Mouse (Mus musculus) hindbrain, embryonic 11.5 days (tissue): Measurements from ENCODE around the gene Cwc27. TPM values are rescaled to one million over a fixed set of nuclear protein-coding genes. Genes with fewer than 3 reads are reported as not detected.

Experiments
- ATAC-seq: fragments of 200-750 bp; cut with Nextera tagmentation; 2 replicates; pipeline ENCODE4 v1.8.0; 2017; ENCODE audit warnings: mild to moderate bottlenecking, moderate TSS enrichment, moderate library complexity; ENCODE audit not compliant: low FRiP score
- DNase-seq: peaks from one replicate; pipeline ENCODE4 v3.0.0-alpha.2; 2015; ENCODE audit warnings: low spot score
- H3K27ac ChIP-seq: fragments of 300-500 bp; sonication (generic); 2 replicates; pipeline ENCODE4 v1.5.1; 2014; ENCODE audit warnings: mild to moderate bottlenecking, low read depth, low read length
- H3K27me3 ChIP-seq: fragments of 300-500 bp; sonication (generic); 2 replicates; pipeline ENCODE4 v1.6.1; 2014; ENCODE audit warnings: mild to moderate bottlenecking, low read length, moderate library complexity, mixed read lengths; ENCODE audit not compliant: control insufficient read depth, insufficient read depth
- H3K36me3 ChIP-seq: fragments of 300-500 bp; sonication (generic); 2 replicates; pipeline ENCODE4 v1.6.1; 2014; ENCODE audit warnings: mild to moderate bottlenecking, low read length, moderate library complexity, mixed read lengths; ENCODE audit not compliant: control insufficient read depth, insufficient read depth
- H3K4me1 ChIP-seq: fragments of 300-500 bp; sonication (generic); replicated peaks from 2 replicates; pipeline ENCODE4 v1.6.1; 2014; ENCODE audit warnings: low read length, mixed read lengths; ENCODE audit not compliant: control insufficient read depth, insufficient read depth
- H3K4me2 ChIP-seq: fragments of 300-500 bp; sonication (generic); replicated peaks from 2 replicates; pipeline ENCODE4 v1.6.1; 2014; ENCODE audit warnings: mild to moderate bottlenecking, low read depth, low read length
- H3K4me3 ChIP-seq: fragments of 300-500 bp; sonication (generic); 2 replicates; pipeline ENCODE4 v1.5.1; 2014; ENCODE audit warnings: low read depth, low read length
- H3K9ac ChIP-seq: fragments of 300-500 bp; sonication (generic); 2 replicates; pipeline ENCODE4 v1.6.1; 2014; ENCODE audit warnings: low read depth, low read length
- H3K9me3 ChIP-seq: fragments of 300-500 bp; sonication (generic); 2 replicates; pipeline ENCODE4 v1.6.1; 2016; ENCODE audit warnings: low read length; ENCODE audit not compliant: control insufficient read depth
- WGBS: fragments of 180-500 bp; shearing (Covaris S2); extraction: QIAGEN DNeasy Blood & Tissue Kit; methylation state at CpG from one replicate; pipeline ENCODE4 v1.1.7; 2014; 5-methylcytosine and 5-hydroxymethylcytosine counted together
- polyA plus RNA-seq: library from polyadenylated mRNA; unstranded; fragments of >200 nt; fragmentation: Nextera tagmentation; extraction: Ambion mirVana; gene quantifications from 2 replicates; pipeline ENCODE4 v1.2.1, GENCODE M21; 2014

Cwc27 gene
- polyA plus RNA-seq, 1 experiment from 2014 or later: 33.5 TPM

DNA sequence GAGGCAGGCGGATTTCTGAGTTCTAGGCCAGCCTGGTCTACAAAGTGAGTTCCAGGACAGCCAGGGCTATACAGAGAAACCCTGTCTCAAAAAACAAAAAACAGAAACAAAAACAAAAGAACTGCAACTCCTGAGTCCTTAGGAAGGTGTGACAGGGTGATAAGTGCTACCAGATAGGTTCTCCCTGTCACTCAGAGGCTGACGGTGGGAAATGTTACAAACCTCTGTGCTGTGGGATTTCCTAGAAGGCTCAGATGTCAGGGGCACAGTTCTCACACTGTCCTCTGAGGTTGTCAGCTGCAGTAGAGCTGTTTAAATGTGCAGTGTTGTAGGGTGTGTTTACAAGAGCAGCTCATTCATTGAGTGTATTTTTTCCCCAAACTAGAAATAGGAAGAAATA is 8.5 kb upstream of the Cwc27 start:
- DNase-seq (no peak), ATAC-seq (no peak)
- Histone ChIP-seq H3K27me3 (no peaks in the 10 kb centered on the region), H3K9ac (no peak overlapping the region), H3K4me1 (no peaks in the 10 kb centered on the region), H3K36me3 (peaks cover 3% of the 10 kb centered on the region; the same call in 1 of the 2 replicates), H3K27ac (no peak overlapping the region), H3K4me2 (no peak overlapping the region), H3K4me3 (no peak overlapping the region), H3K9me3 (no peaks in the 10 kb centered on the region)
- WGBS: 86% methylated on average over 2 of the region's 2 CpGs

DNA sequence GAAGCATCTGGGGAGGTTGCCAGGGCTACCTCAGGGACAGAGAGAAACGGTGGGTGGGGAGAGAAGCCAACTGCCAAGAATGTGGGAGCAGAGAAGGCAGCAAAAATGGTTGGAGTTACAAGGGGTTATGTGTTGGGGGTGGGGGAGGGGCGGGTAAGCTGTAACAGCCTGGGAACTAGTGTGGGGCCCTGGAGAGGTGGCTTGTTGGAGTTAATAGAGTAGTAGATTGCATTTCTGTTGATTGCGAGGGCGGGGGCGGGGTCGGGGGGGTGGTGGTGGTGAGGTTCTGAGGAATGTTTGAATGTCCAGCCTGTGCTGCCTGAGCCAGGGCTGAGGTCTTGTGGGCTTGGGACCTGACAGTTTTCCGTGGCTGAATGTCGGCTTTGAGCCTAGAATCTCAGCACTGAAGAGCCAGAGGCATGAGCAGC is 5.5 kb upstream of the Cwc27 start:
- H3K27me3 ChIP-seq: no peaks in the 10 kb centered on the region
- no peak overlapping the region for H3K4me2 ChIP-seq
- no peaks in the 10 kb centered on the region for H3K9me3 ChIP-seq
- DNase-seq (peak; percentile 25), ATAC-seq (peak; percentile 46)
- no peak overlapping the region for H3K27ac ChIP-seq
- peaks cover 3% of the 10 kb centered on the region; the same call in 1 of the 2 replicates for H3K36me3 ChIP-seq
- no peak overlapping the region for H3K4me3 ChIP-seq
- 20% methylated on average over 7 of the region's 8 CpGs for WGBS
- H3K4me1 ChIP-seq: no peaks in the 10 kb centered on the region
- no peak overlapping the region for H3K9ac ChIP-seq

DNA sequence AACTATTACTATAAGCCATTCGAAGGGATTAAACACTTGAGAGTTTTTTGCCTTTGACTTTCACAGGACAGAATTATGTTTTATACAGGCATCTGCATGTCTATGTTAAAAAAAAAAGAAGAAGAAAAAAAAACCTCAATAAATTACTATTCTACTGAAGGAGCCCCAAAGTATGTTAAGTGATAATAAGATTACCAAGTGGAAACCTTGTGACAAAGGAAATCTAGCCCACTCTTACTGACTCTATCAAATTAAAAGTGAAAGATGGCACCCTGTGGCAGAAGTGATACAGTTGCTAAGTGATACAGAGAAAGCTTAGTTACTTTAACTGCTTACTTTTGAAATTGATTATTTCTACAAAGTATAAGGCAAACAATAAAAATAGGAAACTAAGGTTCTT is 5.0 kb upstream of the Cwc27 start:
- ATAC-seq: no peak
- H3K4me1 ChIP-seq: no peaks in the 10 kb centered on the region
- peaks cover under 1% of the 10 kb centered on the region; the same call in 1 of the 2 replicates for H3K36me3 ChIP-seq
- WGBS: 96% methylated on average over 1 of the region's 1 CpGs
- H3K27me3 ChIP-seq: no peaks in the 10 kb centered on the region
- H3K4me3 ChIP-seq: no peak overlapping the region
- H3K4me2 ChIP-seq: no peak overlapping the region
- DNase-seq: no peak
- no peak overlapping the region for H3K9ac ChIP-seq
- no peak overlapping the region for H3K27ac ChIP-seq
- no peaks in the 10 kb centered on the region for H3K9me3 ChIP-seq

DNA sequence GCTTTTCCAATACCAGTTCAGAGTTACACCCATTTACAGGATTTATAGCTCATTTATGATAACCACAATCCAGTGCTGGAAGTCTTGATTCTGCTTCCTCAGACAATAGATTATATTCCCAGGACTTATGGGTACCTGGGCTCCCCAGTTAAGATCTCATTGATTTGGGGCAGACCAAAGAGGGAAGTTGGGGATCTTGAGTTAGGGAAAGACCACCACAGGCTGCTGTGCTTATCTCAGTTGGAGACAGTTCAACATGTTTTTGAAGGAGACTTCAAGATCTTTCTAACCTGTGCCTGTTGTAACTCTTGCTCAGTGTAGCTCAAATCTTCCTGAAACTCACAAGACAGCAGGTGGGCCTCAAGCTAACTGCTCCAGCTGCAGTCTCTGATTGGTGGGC is 4.2 kb upstream of the Cwc27 start:
- Histone ChIP-seq H3K9me3 (no peaks in the 10 kb centered on the region), H3K36me3 (no peaks in the 10 kb centered on the region), H3K27me3 (no peaks in the 10 kb centered on the region), H3K9ac (no peak overlapping the region), H3K4me1 (no peaks in the 10 kb centered on the region), H3K4me2 (no peak overlapping the region), H3K27ac (no peak overlapping the region), H3K4me3 (no peak overlapping the region)
- no peak for DNase-seq
- ATAC-seq: no peak

DNA sequence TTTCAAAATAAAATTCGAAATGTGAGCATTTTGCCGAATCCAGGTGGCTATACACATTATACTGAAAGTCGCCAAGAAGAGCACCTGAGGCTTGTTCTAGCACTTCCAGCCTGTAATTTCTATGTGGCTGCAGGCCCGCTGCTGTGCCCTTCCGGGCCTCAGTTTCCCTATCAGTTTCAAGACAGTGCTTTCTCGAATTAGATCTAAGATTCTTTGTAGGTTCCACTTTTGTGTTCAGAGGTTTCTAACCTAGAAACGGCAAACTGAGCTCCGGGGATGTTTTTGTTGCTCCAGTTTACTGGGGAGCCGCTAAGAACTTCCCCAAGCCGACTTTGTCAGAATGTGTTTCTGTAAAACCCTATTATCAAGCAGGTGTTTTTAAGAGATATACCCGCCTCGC is 754 bp upstream of the Cwc27 start:
- H3K36me3 ChIP-seq: no peaks in the 10 kb centered on the region
- no peaks in the 10 kb centered on the region for H3K4me1 ChIP-seq
- H3K27ac ChIP-seq: no peak overlapping the region
- H3K9ac ChIP-seq: peak overlapping the region; percentile 91
- no peaks in the 10 kb centered on the region for H3K9me3 ChIP-seq
- peak overlapping the region; percentile 54 for H3K4me2 ChIP-seq
- peak overlapping the region; percentile 84 for H3K4me3 ChIP-seq
- 64% methylated on average over 12 of the region's 12 CpGs for WGBS
- no peaks in the 10 kb centered on the region for H3K27me3 ChIP-seq
- no peak for DNase-seq
- ATAC-seq: no peak

DNA sequence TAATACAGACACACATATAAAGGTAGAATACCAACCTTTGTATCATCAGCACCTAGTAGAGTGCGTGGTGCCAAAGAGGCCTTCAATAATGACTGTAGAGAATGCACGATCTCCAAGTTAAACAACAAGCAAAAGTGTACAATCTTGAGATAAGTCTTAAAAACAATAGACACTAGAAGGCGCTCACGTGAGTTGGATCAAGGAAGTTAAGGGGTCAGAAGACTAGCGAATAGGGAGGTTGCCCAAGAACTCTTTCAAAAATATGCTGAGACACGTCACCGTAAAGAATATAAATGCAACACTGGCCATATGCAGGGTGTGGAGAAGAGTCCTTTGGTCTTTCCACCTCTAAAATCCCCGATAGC is 690 bp downstream of the Cwc27 start:
- peak; percentile 10; the same call in 1 of the 2 replicates for ATAC-seq
- Histone ChIP-seq H3K4me3 (peak overlapping the region; percentile 84), H3K4me1 (no peaks in the 10 kb centered on the region), H3K27ac (no peak overlapping the region; the same call in 1 of the 2 replicates), H3K9ac (peak overlapping the region; percentile 91), H3K36me3 (no peaks in the 10 kb centered on the region), H3K27me3 (no peaks in the 10 kb centered on the region), H3K4me2 (peak overlapping the region; percentile 54), H3K9me3 (no peaks in the 10 kb centered on the region)
- no peak for DNase-seq
- 10% methylated on average over 8 of the region's 8 CpGs for WGBS

DNA sequence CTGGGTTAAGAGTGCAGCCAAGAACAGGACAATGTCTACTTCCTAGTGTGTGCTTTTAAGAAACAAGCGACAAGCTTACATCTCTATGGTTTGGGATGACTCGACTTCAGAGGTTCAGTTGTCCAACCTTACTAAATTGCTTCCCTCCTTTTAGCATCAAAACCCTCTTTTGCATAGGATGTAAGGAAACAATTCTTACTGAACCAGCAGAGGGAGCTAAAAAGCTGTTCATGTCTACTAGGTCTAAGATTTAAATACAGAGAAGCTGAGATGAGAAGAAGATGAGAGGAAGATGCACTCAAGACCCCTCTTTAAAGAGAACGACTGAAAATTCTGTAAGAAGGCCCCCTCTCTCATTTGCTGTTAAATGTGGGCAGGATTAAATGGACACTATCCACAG is 11.3 kb downstream of the Cwc27 start:
- Histone ChIP-seq H3K4me3 (no peak overlapping the region), H3K27me3 (no peaks in the 10 kb centered on the region), H3K27ac (no peak overlapping the region), H3K9ac (no peak overlapping the region), H3K4me1 (no peaks in the 10 kb centered on the region), H3K36me3 (no peaks in the 10 kb centered on the region; the same call in 1 of the 2 replicates), H3K9me3 (no peaks in the 10 kb centered on the region), H3K4me2 (no peak overlapping the region)
- DNase-seq: peak; percentile 65
- 65% methylated on average over 3 of the region's 3 CpGs for WGBS
- no peak for ATAC-seq

DNA sequence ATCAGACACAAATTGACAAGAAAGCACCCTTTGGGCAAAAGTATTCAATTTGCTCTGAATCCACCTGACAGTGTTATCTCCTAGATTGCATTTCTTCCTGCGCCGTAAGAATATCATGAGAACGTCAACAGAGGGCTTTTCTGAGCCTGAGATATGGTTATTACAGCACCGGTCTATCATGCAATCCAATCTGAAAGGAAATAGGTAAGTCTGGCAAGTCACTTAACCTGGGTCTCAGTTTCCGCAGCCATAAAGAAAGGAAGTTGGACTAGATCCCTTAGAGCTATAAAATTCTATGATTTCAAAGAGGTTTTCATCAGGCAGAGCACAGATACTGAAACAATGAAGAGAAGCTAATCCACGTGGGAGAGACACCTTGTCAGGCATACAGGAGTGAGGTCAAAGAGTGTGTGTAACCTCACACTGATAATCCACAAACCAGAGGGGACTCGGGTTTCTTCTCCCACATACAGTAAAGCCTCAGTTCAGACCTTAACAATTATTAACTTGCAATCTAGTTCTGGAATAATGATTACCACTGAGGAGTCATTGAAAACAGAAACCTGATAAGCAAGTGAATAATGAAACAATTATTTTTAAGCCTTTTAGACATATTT is 17.3 kb downstream of the Cwc27 start:
- no peaks in the 10 kb centered on the region for H3K27me3 ChIP-seq
- no peaks in the 10 kb centered on the region for H3K36me3 ChIP-seq
- H3K9me3 ChIP-seq: no peaks in the 10 kb centered on the region
- no peak overlapping the region for H3K4me3 ChIP-seq
- no peak overlapping the region for H3K4me2 ChIP-seq
- no peaks in the 10 kb centered on the region for H3K4me1 ChIP-seq
- DNase-seq (no peak), ATAC-seq (no peak)
- 91% methylated on average over 7 of the region's 7 CpGs for WGBS
- H3K9ac ChIP-seq: no peak overlapping the region
- no peak overlapping the region for H3K27ac ChIP-seq

DNA sequence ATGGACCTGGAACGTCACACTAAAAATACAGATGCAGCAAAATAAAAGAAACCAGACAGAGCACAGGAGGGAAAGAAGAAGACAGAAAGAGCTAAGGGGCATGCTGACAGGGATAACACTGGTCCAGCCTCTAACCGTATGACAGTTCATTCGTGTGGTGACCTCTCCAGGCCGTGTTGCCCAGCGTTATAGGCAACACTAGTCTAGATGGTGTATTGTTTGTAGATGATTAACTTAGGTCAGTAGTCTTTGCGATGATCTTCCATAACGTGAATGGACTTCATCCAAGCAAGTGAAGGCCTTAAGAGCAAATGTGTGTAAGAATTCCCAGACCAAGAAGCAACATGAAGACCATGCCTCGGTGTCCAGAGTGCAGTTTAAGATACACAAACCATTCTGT is 17.9 kb downstream of the Cwc27 start:
- 88% methylated on average over 8 of the region's 8 CpGs for WGBS
- no peaks in the 10 kb centered on the region for H3K27me3 ChIP-seq
- H3K4me3 ChIP-seq: no peak overlapping the region
- H3K4me2 ChIP-seq: no peak overlapping the region
- H3K9ac ChIP-seq: no peak overlapping the region
- no peaks in the 10 kb centered on the region for H3K36me3 ChIP-seq
- no peaks in the 10 kb centered on the region for H3K4me1 ChIP-seq
- ATAC-seq (no peak), DNase-seq (no peak)
- H3K27ac ChIP-seq: no peak overlapping the region
- H3K9me3 ChIP-seq: no peaks in the 10 kb centered on the region
